Mouse (Mus musculus) bone marrow, adult 2 months (tissue): Measurements from ENCODE around the gene Mitf.

Experiments
- CTCF ChIP-seq: fragments of 200-500 bp; IDR thresholded peaks from 2 replicates; pipeline ENCODE4 v1.5.1; 2011; ENCODE audit warnings: low read length, control low read depth; ENCODE audit not compliant: control insufficient read depth, insufficient read depth
- POLR2A ChIP-seq: fragments of 200-500 bp; IDR thresholded peaks from 2 replicates; pipeline ENCODE4 v1.6.1; 2011; ENCODE audit warnings: low read depth, mild to moderate bottlenecking, control low read depth, low read length, borderline replicate concordance; ENCODE audit not compliant: control insufficient read depth

DNA sequence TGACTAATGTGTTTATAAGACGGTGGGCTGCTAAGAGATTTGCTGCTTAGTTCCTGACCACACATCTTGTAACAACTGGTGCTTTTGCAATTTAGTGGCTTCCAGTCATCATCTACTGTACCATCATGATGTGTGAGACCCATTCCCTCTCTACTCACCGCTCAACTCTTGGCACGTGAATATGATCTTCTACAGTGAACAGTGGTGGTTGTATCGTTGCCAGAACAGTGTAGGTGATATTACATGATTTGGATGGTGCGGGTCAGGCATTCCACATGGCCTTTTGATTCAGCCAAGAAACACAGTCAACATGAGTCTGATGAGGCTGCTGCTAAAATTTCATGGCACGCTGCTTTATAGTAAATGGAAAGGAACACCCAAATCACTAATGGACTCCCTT lies 114.7 kb downstream of the Mitf start:
- no peak for TF ChIP-seq CTCF
- TF ChIP-seq POLR2A, result no peak
